Mouse (Mus musculus) naive thymus-derived CD4-positive, alpha-beta T cell, adult 2 months (primary cell): Measurements from ENCODE around the gene Gdf15.
"Not testable (repeated sequence)": the region's sequence is repeated elsewhere in the genome, so short reads cannot be mapped to it uniquely, and the experiment has no call there.

ENCODE experiments used
- DNase-seq: peaks from one replicate; pipeline ENCODE4 v3.0.0-alpha.2; 2011; ENCODE audit warnings: low read depth

Gdf15 gene

GRCm38 (mm10) chr8:70605871-70606779 is 26.1 kb downstream of the Gdf15 start:
- no peak for DNase-seq

GRCm38 (mm10) chr8:70604558-70604957 is 27.7 kb downstream of the Gdf15 start:
- DNase-seq: no peak

GRCm38 (mm10) chr8:70602139-70602811 is 30.0 kb downstream of the Gdf15 start:
- no peak for DNase-seq

GRCm38 (mm10) chr8:70601271-70601649 is 31.0 kb downstream of the Gdf15 start:
- DNase-seq: peak; percentile 77

GRCm38 (mm10) chr8:70600473-70601270 is 31.6 kb downstream of the Gdf15 start:
- no peak for DNase-seq

- DNase-seq: no peak
These were observed 32.6 kb downstream of the Gdf15 start for GRCm38 (mm10) chr8:70599507-70600290.

GRCm38 (mm10) chr8:70598722-70599121 is 33.5 kb downstream of the Gdf15 start:
- no peak for DNase-seq

- DNase-seq: no peak
These were observed 34.0 kb downstream of the Gdf15 start for GRCm38 (mm10) chr8:70598283-70598682.

- no peak for DNase-seq
These were observed 34.6 kb downstream of the Gdf15 start for GRCm38 (mm10) chr8:70597417-70598272.

- DNase-seq: no peak
These were observed 35.4 kb downstream of the Gdf15 start for GRCm38 (mm10) chr8:70596775-70597416.

GRCm38 (mm10) chr8:70596216-70596615 is 36.0 kb downstream of the Gdf15 start:
- DNase-seq: no peak

GRCm38 (mm10) chr8:70595811-70596210 is 36.4 kb downstream of the Gdf15 start:
- no peak for DNase-seq

- DNase-seq: no peak
These were observed 37.4 kb downstream of the Gdf15 start for GRCm38 (mm10) chr8:70594621-70595564.

- DNase-seq: peak; percentile 91
These were observed 38.2 kb downstream of the Gdf15 start, which contains the start of gene Isyna1 for GRCm38 (mm10) chr8:70593961-70594609. TSS of gene Isyna1 (plus strand) at chr8:70594373.

GRCm38 (mm10) chr8:70593173-70593572 is 39.1 kb downstream of the Gdf15 start:
- DNase-seq: no peak

GRCm38 (mm10) chr8:70591569-70591968 is 40.7 kb downstream of the Gdf15 start:
- no peak for DNase-seq

GRCm38 (mm10) chr8:70587955-70588354 is 44.3 kb downstream of the Gdf15 start:
- not testable (repeated sequence) for DNase-seq

- peak; percentile 62 for DNase-seq
These were observed 47.0 kb downstream of the Gdf15 start for GRCm38 (mm10) chr8:70585258-70585652.
